Mouse (Mus musculus) olfactory bulb, adult 2 months (tissue): ENCODE data around the gene Rad51b. TPM values are rescaled to one million over a fixed set of nuclear protein-coding genes. Genes with fewer than 3 reads are reported as not detected.

Experiments used
- H3K27ac ChIP-seq: fragments of 200-500 bp; 2 replicates; pipeline ENCODE4 v1.5.1; 2012; ENCODE audit warnings: low read depth, low read length; ENCODE audit not compliant: insufficient read depth
- H3K4me1 ChIP-seq: fragments of 200-500 bp; 2 replicates; pipeline ENCODE4 v1.6.1; 2012; ENCODE audit warnings: low read length; ENCODE audit not compliant: control insufficient read depth, insufficient read depth
- H3K4me3 ChIP-seq: fragments of 200-500 bp; 2 replicates; pipeline ENCODE4 v1.5.1; 2012; ENCODE audit warnings: mild to moderate bottlenecking, low read depth, low read length, moderate library complexity; ENCODE audit not compliant: insufficient read depth
- CTCF ChIP-seq: fragments of 200-500 bp; IDR thresholded peaks from 2 replicates; pipeline ENCODE4 v1.5.1; 2012; ENCODE audit warnings: low read depth, mild to moderate bottlenecking, low read length, moderate library complexity; ENCODE audit not compliant: insufficient read depth
- POLR2A ChIP-seq: fragments of 200-500 bp; IDR thresholded peaks from 2 replicates; pipeline ENCODE4 v1.6.1; 2012; ENCODE audit warnings: mild to moderate bottlenecking, low read depth, low read length, moderate library complexity; ENCODE audit not compliant: insufficient read depth
- WGBS: fragments of 180-500 bp; shearing (Covaris S2); methylation state at CpG from one replicate; pipeline ENCODE4 v1.1.7; 2018; 5-methylcytosine and 5-hydroxymethylcytosine counted together
- polyA plus RNA-seq: library from polyadenylated mRNA; stranded (reverse); fragments of >200 nt; gene quantifications from 2 replicates; pipeline ENCODE4 v1.2.4, GENCODE M21; 2012; ENCODE audit warnings: low replicate concordance; ENCODE audit not compliant: missing spikeins, insufficient read depth, insufficient read length

The Rad51b gene
- polyA plus RNA-seq: not detected in 2 replicates

DNA sequence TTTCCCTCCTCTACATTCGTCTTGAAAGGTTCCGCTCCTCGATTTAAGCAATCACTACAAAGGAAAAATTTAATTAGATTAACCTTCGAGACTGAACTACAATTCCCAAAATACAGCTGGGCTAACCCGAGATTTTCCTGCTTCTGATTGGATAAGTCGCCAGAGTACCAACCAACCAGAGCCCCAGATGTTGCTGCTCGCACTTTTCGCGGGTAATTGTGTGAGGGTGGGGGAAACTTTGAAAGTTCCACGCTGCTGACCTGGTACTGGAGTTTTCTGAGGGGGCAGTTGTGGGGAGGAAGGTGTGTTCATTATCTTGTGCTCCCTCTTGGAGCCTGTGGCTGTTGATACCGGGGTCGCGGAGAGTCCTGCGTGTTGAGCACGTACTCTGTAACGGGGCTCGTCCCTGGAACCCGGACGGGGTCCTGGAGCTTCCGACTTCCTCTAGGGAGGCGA is at the start of gene Rad51b:
Gene Rad51b (plus strand): TSS at position 162 of the 456 bp plus-strand sequence.
- H3K4me1 ChIP-seq: peaks cover 9% of the 10 kb centered on the region
- peak within 1 kb of the TSS; percentile 93 for H3K4me3 ChIP-seq
- TF ChIP-seq POLR2A: no peak
- no peak for TF ChIP-seq CTCF
- no peak within 1 kb of the TSS for H3K27ac ChIP-seq
- under 1% methylated on average over 21 of the region's 21 CpGs for WGBS

DNA sequence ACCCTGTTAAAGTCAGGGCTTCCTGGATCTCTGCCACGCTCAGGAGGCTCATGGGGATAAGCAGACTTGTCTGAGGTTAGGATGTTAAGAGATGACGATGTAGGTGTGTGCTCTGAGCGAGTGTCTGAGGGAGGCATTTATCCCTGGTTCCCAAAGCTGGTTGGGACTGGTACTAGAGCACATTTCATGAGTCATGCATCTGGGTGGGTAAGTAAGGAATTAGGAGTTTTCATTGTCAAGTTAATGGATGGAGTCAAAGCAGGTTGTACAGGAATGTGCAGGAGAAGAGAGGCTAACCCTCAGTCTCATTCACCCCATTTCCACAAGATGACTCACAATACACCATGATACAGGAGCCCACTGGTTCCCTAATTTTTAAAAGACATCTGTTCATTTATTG is 49.0 kb upstream of the Rad51b start:
- WGBS: 71% methylated on average over 3 of the region's 3 CpGs
- TF ChIP-seq POLR2A: no peak
- no peaks in the 10 kb centered on the region for H3K4me1 ChIP-seq
- no peak overlapping the region for H3K27ac ChIP-seq
- H3K4me3 ChIP-seq: no peak overlapping the region

DNA sequence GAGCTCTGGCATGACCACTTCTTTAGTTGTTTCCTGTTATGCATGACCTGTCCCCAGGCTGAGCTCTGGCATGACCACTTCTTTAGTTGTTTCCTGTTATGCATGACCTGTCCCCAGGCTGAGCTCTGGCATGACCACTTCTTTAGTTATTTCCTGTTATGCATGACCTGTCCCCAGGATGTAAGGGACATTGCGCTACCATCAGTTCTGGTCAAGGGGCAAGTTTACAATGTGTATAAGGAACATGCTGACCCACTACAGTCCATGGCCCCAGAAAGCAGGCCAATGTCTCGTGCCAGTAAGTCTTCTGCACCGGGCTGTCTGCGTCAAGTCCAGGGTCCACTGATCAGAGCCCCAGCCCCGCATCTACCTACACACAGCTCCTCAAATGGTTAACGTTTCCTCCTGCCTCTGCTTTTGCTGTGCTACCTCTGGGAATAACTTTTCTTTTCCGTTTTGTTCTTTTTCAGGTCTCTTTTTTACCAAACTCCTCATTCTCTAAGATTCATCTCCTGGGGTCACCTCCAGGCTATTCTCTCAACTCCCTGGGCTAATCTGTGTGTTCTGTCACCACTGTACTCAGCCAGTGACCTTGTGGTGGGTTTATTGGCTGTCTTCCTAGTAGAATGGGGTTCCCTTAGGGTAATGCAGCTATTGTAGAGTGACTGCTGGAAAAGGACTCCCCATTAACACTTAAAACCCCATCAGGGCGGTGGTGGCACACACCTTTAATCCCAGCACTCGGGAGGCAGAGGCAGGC is 43.6 kb upstream of the Rad51b start:
- H3K4me3 ChIP-seq: no peak overlapping the region
- TF ChIP-seq POLR2A (no peak), CTCF (no peak)
- H3K27ac ChIP-seq: no peak overlapping the region
- H3K4me1 ChIP-seq: no peaks in the 10 kb centered on the region
- WGBS: 87% methylated on average over 9 of the region's 9 CpGs

DNA sequence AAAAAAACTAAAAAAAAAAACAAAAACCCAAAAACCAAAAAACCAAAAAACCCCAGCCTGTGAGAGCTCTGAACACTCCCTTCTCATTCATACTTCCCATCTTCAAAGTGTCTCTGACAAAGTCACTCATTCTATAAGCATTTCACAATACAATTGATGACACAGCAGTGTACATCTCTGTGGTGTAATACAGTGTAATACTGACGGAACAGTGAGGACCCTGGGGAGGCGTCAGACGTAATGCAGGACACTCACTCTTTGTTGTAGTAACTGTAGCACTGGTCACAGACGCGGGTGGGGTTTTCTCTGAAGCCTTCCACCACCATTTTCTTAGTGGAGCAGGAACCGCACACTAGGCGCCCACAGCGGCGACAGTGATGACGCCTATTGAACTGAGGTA is 42.1 kb upstream of the Rad51b start:
- Histone ChIP-seq H3K27ac (no peak overlapping the region), H3K4me3 (no peak overlapping the region), H3K4me1 (no peaks in the 10 kb centered on the region)
- 98% methylated on average over 10 of the region's 10 CpGs for WGBS
- TF ChIP-seq POLR2A (no peak), CTCF (no peak)

DNA sequence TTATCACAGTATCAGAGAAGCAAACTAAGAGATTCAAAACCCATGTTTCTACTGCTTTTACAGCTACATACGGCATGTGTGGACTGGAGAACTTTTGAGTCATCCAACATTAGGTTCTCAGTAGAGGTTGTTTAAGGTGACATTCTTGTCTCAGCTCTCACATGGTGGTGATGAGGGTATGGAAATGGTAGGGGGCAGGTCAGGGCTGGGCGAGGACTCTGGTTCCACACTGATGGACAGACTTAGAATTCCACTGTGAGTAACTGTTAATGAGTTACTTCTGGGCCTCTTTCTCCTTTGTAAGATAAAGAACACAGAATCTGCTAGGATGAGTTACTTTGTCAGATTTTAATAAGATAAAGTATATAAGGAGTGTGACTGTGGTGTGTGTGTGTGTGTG is 36.9 kb upstream of the Rad51b start:
- WGBS: 93% methylated on average over 2 of the region's 2 CpGs
- Histone ChIP-seq H3K4me3 (no peak overlapping the region), H3K4me1 (no peaks in the 10 kb centered on the region), H3K27ac (no peak overlapping the region)
- TF ChIP-seq CTCF: no peak
- TF ChIP-seq POLR2A: no peak

DNA sequence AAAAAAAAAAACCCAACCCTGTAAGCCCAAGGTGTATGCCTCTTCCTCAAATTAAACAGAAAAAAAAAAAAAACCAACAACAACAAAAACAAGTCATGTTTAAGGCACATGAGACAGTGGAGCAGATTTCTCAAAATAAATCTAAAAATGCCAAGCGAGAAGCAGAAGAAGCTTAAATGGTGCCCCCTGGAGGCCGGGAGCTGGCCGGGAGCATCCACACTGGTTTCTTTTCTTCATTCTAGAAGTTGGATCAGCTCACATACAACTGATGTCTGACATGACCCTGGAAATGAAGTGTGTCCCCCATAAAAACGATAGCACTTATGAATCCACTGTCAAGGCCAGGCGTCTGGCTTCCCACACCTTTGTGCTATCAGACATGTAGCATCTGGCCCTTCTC is 36.0 kb upstream of the Rad51b start:
- no peaks in the 10 kb centered on the region for H3K4me1 ChIP-seq
- 47% methylated on average over 5 of the region's 5 CpGs for WGBS
- no peak overlapping the region for H3K27ac ChIP-seq
- TF ChIP-seq POLR2A (no peak), CTCF (peak; percentile 41; the same call in 1 of the 2 replicates)
- no peak overlapping the region for H3K4me3 ChIP-seq

DNA sequence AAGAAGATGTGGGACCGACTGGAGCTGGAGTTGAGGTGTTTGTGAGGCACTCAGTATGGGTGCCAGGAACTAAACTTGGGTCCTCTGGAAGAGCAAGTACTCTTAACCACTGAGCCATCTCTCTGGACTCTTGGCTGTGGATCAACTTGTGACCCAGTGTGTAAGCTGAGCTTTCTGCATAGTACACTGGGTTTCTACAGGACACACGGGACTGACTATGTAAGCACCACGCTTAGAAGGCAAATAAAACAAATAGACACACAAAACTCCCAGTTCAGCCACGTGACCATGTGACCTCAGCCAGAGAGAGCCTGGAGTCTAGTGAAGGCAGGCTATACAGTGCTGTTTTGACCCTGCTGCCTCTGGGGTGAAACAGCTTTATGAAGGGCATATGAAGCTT is 24.5 kb upstream of the Rad51b start:
- no peaks in the 10 kb centered on the region for H3K4me1 ChIP-seq
- no peak for TF ChIP-seq POLR2A
- TF ChIP-seq CTCF: no peak
- WGBS: 87% methylated on average over 4 of the region's 4 CpGs

DNA sequence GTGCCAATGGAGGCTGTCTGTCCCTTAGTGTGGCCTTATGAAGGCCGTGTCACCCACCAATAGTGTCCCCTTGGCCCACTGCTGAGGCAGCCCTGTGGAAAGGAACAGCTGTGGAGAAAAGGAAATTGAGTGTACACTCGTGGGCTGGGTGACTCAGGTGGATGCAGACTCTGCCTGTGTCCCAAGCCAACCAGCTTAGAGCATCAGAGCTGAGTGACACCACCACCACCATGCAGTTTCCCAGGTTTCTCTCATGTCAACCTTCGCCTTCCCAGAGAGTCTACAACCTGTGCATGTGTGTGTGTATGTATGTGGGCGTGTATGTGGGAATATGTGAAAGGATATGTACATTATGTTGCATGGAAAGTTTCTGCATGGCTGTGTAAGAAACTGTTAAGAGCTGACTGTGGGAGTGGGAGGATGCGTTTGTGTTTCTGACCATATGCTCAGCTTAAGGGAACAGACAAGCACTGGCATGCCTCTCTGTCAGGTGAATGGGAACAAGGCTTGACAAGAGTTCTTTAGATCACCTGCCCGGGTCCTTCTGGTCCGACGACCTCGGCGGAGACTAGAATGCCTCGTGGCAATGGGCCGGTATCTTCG is 17.5 kb upstream of the Rad51b start:
- no peak for TF ChIP-seq POLR2A
- TF ChIP-seq CTCF: no peak
- WGBS: 94% methylated on average over 13 of the region's 13 CpGs
- H3K27ac ChIP-seq: no peak overlapping the region
- H3K4me3 ChIP-seq: no peak overlapping the region
- no peaks in the 10 kb centered on the region for H3K4me1 ChIP-seq

More for the DNA sequence above, 24.5 kb upstream of the Rad51b start:
- Histone ChIP-seq H3K27ac (no peak overlapping the region), H3K4me3 (no peak overlapping the region)

DNA sequence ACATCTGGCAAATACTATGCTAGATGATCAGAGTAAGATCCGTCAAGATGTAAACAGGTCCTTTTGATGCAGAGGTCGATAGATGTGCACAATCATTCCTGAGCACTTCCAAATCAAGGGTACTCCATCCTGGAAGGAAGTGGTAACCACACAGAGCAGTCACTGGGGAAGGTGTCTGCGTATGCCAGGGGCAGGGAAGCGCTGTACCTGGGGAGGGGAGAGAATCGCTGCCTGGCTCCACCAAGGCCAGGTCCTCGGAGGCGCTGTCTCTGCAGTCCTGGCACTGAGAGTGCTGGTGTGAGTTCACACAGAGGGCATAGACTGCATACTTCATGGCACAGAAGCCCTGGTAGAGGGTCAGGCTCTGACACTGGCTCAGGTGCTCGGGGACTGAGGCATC is 14.5 kb upstream of the Rad51b start:
- 92% methylated on average over 8 of the region's 8 CpGs for WGBS
- TF ChIP-seq POLR2A (no peak), CTCF (no peak)
- H3K4me3 ChIP-seq: no peak overlapping the region
- H3K27ac ChIP-seq: no peak overlapping the region
- no peaks in the 10 kb centered on the region for H3K4me1 ChIP-seq

DNA sequence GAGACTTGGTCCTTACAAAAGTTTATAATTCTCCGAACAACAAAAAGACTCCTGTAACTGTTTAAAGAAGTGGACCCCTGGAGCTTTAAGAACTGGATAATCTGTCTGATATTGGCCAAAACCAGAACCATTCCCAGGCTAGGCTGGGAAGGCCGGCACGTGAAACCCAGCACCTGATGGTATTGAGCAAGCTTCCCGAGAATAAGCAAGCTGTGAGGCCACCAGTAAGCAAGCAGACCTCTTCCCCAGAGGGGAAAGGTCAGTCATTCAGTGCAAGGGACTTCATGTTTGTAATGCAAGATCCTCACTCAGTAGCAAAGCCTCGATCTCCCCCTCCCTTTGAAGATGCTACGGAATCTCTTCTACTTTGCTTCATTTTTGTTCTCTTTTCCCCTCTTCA is 4.2 kb upstream of the Rad51b start:
- H3K27ac ChIP-seq: no peak overlapping the region
- no peak overlapping the region for H3K4me3 ChIP-seq
- no peak for TF ChIP-seq CTCF
- H3K4me1 ChIP-seq: peaks cover 9% of the 10 kb centered on the region
- WGBS: 74% methylated on average over 6 of the region's 6 CpGs
